Mouse (Mus musculus) common myeloid progenitor, adult 5-6 weeks (primary cell): ENCODE measurements around the gene Fxr2. TPM values are rescaled to one million over a fixed set of nuclear protein-coding genes. Genes with fewer than 3 reads are reported as not detected.
A peak's percentile ranks its signal among the peaks of the same experiment; 100 is the strongest.
"Not testable (repeated sequence)": the region's sequence is repeated elsewhere in the genome, so short reads cannot be mapped to it uniquely, and the experiment has no call there.

Experiments used
- ATAC-seq: replicated peaks from 2 replicates; pipeline ENCODE4 v1.8.0; 2016; ENCODE audit warnings: low read depth, mild to moderate bottlenecking, moderate TSS enrichment, inconsistent platforms; ENCODE audit not compliant: poor library complexity, severe bottlenecking
- total RNA-seq: library from RNA; stranded (forward); fragments of 200-1000, 187-1606 nt; gene quantifications from 2 replicates; pipeline ENCODE4 v1.2.3, GENCODE M21; 2017

The Fxr2 gene
- total RNA-seq, 1 experiment from 2014 or later: 44.1 TPM

DNA sequence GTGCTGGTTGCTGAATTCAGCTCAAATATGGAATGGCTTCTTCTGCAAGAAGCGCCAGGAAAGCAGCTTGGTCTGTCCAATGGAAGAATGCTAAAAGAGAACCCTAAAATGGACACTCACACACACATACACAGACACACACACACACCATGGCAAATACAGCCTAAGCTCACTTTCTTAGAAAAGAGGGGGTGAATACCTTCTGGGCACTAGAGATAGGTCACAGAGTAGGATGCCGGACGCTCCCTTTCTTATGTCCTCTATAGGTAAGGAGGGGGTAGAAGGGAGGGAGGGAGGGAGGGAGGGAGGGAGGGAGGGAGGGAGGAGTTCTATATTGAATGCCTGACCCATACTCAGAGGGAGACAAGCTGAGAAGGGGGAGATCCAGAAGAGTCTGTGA is 24.3 kb upstream of the Fxr2 start:
- no peak for ATAC-seq

DNA sequence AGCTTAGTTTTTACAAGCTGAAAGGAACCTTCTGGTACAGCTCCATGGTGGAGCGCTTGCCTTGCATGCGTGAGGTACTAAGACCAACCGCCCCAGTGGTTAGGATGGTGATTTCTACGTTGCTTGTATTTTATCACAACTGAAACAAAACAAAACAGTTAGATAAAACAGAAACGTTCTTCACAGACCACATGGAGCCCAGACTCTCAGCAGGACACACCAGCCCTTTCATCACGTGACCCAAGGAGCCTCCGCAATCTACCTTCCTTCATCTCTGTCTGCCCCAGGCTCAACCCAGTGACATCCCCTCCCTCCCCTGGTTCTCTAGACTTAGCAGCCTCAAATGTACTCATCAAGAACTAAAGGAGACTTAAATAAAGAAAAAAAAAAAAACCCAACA is 23.4 kb upstream of the Fxr2 start:
- ATAC-seq: no peak

DNA sequence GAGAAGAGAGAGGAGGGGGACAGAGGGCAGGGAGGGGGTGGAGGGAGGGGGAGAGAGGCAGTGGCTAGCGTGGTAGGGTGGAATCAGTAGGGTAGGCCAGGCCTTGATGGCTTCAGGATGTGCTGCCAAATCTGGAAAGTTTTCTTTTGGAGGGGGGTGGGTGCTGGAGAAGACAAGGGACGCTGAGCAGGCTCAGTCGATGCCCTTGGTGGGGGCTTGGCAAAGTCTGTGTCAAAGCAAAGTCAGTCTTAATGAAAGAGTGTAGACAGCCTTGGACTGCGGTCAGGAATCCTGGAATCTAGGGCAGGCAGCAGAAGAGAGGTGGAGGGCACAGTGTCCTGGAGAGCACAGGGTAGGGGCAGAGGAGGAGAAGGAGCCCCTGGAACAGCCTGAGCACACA is 21.9 kb upstream of the Fxr2 start:
- no peak for ATAC-seq

DNA sequence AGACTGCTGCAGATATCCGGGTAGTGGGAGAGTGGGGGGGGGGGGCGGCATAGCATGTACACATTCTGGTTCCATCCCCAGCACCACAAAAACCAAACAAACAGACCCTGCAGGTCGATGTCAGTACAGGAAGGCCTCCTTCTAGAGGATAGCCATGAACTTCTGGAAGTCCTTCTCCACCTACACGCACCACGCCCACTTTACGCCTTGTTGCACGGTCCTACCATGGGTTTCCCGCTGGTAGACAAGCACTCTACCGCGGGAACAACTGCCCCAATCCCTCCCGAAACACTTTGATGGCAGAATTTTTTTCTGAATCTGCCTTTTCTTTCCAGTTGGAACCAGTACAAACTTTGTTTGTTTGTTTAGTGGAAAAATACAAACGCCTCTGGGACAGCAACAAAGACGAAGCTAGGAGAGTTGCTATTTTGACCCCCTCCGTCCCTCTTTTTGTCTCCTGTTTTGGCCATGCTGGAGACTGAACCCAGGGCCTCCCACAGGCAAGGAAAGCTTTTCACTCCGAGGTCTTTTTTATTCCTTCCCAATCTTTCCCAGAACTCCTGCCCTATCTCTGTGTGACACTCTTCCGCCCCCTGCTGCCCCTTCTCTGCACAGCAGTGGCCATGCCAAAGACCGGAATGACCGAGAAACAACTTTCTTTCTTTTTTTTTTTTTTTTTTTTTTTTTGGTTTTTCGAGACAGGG is 19.1 kb upstream of the Fxr2 start:
- peak; percentile 75 for ATAC-seq

DNA sequence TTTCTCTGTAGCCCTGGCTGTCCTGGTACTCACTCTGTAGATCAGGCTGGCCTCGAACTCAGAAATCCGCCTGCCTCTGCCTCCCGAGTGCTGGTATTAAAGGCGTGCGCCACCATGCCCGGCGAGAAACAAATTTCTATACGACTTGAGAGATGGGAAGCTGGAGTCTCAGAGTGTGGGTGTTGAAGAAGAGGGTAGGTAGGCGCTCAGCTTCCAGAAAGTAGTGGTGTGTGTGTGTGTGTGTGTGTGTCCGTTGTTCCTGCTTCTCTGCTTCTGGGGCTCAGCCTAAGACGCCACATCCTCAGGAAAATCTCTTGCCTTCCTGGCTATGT is 18.6 kb upstream of the Fxr2 start:
- ATAC-seq: not testable (repeated sequence)

DNA sequence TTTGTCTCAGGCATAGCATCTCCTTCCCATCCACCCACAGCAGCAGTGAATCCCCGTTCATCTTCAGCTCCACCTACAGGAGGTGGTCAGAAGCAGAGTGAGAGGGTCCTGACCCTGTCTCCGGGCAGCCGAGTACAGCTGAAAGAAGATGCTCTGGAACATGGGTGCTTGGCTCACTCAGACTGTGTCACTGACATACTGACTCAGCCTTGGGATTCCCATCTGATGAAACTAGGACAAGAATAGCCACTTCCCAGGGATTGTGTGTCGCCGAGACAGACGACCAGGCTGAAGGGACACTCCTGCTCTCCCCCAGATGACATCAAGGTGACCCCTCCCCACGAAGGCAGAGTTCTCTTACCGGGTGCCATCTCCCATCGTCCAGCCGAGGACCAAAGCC is 16.0 kb upstream of the Fxr2 start:
- no peak for ATAC-seq

DNA sequence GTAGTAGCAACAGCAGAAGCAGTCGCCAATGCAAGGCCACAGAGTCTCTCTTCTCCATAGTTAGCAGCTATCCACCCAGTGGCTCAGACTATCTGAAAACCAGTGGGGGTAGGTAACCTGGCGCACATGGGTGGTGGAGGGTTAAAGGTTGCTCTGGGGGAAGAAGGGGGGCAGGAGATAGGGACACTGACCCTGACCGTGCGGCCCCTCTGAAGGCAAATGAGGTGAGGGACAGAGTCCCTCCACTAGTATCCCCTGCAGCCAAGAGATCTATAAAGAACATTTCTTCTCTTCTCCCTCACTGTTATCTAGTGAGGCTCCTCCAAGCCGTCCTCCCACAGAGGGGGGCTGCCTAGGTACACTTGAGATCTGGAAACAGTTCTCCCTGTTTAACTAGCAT is 15.0 kb upstream of the Fxr2 start, which contains the start of gene Shbg:
TSS of gene Shbg (minus strand) at position 101 of the 400 bp plus-strand sequence.
- no peak for ATAC-seq

DNA sequence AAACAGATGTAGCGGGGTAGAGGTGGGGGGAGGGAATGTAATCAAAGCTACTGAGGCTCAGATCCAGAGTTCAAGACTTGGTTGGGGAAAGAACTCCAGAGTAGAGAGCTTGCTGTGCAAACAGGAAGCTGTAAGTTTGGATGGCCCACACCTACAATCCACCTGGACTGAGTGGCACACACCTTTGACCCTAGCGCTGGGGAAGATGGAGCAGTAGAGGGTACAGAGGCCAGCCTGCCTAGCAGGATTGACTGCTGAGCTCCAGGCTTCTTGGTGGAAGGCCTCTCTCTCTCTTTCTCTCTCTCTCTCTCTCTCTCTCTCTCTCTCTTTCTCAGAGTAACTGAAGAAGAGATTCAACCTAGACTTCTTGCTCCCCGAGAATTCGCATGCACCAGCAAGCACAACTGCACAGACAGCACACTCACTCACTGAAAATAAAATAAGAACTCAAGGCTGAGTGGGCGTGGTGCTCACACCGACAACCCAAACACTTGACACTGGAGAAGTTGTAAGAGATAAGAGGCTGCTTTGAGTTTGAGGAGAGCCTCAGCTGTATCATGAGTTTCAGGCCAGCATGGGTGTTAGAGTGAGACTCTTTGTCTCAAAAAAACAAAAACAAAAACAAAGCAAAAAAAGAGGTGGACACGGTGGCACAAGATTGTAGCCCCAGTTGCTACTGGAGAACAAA is 12.3 kb upstream of the Fxr2 start:
- peak; percentile 56; the same call in 1 of the 2 replicates for ATAC-seq

DNA sequence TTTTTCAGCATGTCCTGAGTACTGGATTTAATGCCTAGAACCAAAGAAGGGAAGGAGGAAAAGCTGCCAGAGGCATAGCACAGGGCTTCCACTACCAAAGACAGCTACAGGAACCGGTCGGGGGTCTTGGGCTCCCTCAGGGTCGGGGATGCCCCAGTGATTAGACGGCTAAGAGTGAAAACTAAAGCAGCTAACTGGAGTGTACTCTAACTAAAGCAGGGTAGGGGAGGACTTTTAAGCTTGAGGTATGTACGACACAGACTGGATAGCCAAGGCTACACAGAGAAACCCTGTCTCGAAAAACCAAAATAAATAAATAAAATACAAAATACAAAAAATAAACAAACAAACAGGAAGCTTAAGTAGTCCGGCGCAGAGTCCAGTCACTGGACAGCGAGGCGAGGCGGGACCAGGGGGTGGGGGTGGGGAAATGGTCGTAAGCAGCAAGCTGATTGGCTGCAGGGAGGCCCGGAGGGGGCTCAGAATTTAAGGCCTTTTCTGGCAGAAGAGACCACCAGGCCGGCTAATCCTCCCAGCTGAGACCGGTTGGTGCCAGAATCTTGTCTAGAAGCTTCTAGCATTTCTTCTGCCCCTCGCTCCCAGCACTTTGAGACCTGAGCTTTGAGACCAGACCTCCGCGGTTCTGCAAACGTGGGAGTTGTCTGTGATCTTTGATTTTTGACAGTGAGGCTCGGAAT is 11.1 kb upstream of the Fxr2 start, which contains the start of gene Sat2:
TSS of gene Sat2 (plus strand) at position 454 of the 698 bp plus-strand sequence.
- ATAC-seq: no peak

DNA sequence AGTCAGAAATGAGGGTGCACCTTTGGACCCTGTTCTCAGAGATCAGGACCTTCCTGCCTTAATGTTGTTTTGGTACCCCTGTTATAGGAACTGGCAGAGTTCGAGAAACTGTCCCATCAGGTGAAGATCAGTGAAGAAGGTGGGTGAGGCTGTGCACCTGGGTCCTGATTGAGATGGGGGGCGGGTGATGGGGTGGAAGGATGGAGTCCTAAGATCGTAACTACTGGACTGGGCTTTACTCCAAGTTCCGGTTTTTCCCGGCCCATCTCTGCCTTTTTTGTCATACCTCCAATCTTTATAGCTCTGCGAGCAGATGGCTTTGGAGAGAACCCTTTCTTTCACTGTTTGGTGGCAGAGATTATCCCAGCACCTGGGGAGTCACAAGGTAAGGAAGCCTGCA is 10.4 kb upstream of the Fxr2 start:
- no peak for ATAC-seq

DNA sequence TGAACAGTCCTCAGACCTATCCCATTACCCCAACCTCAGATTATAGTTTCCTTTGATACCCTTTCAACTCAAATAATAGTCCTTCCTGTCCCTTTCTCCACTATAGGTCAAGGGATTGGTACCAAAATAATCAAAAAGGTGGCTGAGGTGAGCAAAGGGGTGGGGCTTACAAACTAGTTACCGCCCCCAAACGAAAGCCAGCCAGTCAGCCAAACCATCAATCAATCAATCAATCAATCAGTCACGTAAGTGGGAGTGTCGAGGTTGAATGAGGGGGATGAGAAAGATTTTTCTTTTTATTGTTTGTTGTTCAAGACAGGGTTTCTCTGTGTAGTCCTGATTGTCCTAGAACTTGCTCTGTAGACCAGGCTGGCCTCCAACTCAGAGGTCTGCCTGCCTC is 9.8 kb upstream of the Fxr2 start:
- ATAC-seq: no peak

DNA sequence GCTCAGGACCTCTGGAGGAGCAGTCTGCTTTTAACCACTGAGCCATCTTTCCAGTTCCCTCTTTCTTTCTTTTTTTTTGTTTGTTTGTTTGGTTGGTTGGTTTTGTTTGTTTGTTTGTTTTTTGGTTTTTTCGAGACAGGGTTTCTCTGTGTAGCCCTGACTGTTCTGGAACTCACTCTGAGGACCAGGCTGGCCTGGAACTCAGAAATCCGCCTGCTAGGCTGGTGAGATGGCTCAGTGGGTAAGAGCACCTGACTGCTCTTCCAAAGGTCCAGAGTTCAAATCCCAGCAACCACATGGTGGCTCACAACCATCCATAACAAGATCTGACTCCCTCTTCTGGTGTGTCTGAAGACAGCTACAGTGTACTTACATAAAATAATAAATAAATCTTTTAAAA is 8.5 kb upstream of the Fxr2 start:
- not testable (repeated sequence) for ATAC-seq

DNA sequence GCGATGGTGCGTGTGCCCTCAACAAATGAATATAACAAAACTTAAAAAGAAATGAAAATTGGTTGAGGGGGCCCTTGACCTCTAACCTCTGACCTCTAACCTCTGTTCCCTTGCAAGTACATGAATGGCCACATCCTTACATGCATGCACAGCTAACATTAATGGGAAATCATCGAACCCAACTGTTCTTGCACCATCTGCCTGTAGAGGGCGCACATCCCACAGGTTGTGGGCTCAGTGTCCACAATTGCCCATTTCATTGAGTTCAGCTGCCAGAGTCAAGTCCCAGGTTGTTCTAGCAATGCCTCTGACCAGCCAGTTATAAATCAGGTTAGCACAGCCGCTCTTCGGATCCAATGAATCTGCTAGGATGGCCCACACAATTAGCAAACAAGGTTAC is 4.5 kb upstream of the Fxr2 start:
- peak; percentile 51; the same call in 1 of the 2 replicates for ATAC-seq

DNA sequence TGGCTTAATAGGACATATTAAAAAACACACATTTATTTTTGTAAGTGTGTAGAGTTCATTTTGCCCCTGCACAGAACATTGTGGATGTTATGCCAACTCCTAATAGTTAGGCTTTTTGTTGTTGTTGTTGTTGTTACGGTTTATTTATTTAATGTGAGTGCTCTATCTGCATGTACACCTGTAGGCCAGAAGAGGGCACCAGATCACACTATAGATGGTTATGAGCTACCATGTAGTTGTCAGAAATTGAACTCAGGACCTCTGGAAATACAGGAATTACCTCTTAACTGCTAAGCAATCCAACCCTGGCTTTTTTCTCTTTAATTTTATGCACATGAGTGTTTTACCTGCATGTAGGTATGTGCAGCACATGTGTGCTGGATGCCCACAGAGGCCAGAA is 3.0 kb upstream of the Fxr2 start:
- no peak for ATAC-seq

DNA sequence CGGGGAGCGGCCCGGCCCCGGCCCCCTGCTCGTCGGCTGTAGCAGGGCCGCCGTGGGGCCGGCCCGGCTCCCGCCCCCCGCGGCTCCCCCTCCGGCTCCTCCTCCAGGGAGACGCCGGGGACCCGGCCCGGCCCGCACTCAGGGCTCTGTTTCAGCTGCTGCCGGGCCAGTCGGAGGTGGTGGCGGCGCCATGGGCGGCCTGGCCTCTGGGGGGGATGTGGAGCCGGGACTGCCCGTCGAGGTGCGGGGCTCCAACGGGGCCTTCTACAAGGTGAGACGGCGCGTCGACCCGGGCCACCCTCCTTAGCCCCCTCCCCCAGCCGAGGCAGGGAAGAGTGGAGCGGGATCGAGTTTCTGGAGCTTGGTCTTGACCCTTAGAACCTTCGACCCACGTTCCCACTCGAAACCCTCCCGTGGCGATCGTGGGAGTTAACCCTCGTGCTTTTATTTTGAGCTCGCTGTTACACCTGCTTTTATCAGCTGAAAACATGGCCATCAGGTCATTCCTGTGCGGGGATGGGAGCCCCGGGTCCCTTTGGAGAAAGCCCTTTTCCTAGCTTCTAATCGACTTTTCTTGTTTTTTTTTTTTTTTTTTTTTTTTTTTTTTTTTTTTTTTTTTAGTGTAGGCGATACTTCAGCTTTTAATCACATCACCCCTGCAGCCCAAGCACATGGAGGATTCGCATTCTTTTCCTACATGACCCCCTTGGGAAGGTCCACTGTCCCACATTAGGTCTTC is 507 bp downstream of the Fxr2 start:
- no peak for ATAC-seq

DNA sequence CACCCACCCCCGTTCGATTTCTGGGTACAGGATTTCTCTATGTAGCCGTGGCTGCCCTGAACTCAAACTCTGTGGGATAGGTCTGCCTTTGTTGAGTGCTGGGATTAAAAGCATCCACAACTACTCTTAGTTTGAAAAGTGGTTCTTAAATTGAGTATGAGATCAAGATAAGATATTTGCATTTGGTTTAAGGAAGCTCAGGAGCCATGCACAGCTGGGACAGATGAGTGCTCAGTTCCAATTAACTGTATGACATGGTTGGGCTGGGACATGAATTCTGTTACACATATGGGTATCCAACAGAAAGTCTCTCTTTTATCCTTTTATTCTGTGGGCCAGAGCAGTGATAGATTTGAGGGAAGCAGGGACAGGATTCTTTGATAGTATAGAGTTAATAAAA is 2.7 kb downstream of the Fxr2 start:
- no peak for ATAC-seq

DNA sequence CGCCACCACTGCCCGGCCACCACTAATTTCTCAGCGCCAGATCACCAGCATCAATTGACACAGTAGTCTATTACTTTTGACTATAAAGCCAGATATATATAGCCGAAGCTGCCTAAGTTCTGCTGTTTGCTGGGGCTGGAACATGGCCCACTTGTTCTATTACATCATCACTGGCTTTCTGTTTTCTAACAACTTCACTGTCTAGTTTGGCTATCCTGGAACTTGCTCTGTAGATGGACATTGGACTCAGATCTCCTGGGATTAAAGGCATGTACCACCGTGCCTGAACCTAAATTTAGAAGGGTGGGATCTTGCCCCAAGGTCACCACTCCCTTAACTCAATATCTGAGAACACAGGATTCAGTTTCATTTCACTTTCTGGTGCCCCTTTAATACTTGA is 13.1 kb downstream of the Fxr2 start:
- no peak for ATAC-seq

DNA sequence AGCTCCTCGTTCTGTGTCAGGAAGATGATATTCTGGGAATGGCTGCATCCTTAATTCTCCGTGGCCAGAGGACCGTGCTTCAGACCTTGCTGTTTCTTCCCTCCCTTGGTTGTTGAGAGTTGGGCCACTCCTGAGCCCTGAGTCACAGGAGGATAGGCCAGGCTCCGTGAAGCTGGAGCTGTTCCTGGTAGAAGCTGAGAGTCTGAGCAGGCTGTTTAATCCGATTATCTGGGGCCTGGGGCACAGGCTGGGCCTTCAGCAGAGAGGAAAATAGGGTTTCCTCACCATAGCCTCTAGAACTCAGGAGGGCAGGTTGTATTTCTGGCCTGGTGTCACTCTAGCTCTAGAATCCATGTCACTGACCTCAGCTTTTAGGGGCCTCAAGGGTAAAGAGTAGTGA is 20.6 kb downstream of the Fxr2 start:
- no peak for ATAC-seq

DNA sequence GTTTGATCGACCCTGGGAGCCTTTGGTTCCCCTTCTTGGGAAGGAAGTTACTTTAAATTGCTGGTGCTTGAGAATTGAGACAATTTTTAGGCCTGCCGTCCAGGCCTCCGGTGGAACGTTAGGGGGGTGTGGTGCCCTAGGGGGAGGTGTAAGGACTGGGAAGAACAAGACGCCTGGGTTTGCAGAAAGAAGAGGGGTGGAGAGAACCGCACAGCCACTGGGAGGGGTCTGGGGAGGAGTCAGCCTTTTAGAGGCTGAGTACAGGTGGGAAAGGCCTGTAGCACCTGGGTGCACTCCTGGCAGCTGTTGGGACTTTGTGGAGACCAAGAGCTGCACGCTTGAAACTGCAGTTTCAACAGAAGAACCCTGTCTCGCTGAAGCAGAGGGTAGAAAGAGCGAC is 22.0 kb downstream of the Fxr2 start:
- ATAC-seq: no peak

DNA sequence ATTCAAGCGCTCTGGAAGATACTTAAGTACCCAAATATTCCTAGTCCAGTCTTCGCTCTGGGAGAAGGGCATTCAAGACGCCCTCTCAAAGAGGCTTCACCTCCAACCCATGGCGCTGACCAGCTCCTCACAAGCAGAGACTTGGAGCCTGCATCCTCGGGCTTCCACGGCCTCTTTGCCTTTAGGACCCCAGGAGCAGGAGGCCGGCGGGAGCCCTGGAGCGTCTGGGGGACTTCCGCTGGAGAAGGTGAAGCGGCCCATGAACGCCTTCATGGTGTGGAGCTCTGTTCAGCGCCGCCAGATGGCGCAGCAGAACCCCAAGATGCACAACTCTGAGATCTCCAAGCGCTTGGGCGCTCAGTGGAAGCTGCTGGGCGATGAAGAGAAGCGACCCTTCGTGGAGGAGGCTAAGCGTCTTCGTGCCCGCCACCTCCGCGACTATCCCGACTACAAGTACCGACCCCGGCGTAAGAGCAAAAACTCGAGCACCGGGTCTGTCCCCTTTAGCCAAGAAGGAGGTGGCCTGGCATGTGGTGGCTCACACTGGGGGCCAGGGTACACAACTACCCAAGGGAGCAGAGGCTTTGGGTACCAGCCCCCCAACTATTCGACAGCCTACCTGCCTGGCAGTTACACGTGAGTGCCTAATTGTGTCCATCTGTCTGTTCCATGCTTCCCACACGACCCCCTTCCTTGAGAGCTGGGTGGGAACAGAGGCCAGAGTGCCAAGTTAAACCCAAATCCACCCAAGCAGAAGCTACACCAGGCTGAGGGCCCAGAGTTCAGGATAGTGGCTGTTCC is 22.7 kb downstream of the Fxr2 start, which contains the start of gene Sox15:
TSS of gene Sox15 (plus strand) at position 51 of the 801 bp plus-strand sequence.
- ATAC-seq: peak; percentile 58
